Mouse (Mus musculus): ENCODE data around the gene Gm5089. TPM values are rescaled to one million over a fixed set of nuclear protein-coding genes. Genes with fewer than 3 reads are reported as not detected.

The Gm5089 gene
- polyA plus RNA-seq, 1 experiment: not detected

- no peak overlapping the region for H3K4me3 ChIP-seq (ENCODE audit: insufficient read depth, low read depth, low read length)
- H3K4me1 ChIP-seq (ENCODE audit: control insufficient read depth, insufficient read depth, insufficient read length, low read length): no peaks in the 10 kb centered on the region
- H3K27ac ChIP-seq (replicated peaks; ENCODE audit: low read depth, low read length): no peak overlapping the region
Measured at GRCm38 (mm10) chr14:122401886-122402285, 49.0 kb downstream of the Gm5089 start.

GRCm38 (mm10) chr14:122399906-122400305, 51.0 kb downstream of the Gm5089 start:
- H3K4me1 ChIP-seq (ENCODE audit: control insufficient read depth, insufficient read depth, insufficient read length, low read length): no peaks in the 10 kb centered on the region
- H3K4me3 ChIP-seq (ENCODE audit: insufficient read depth, low read depth, low read length): no peak overlapping the region
- no peak overlapping the region for H3K27ac ChIP-seq (replicated peaks; ENCODE audit: low read depth, low read length)

- Histone ChIP-seq H3K27ac (replicated peaks; ENCODE audit: low read depth, low read length) (no peak overlapping the region), H3K4me3 (ENCODE audit: insufficient read depth, low read depth, low read length) (no peak overlapping the region), H3K4me1 (ENCODE audit: control insufficient read depth, insufficient read depth, insufficient read length, low read length) (no peaks in the 10 kb centered on the region)
Measured at GRCm38 (mm10) chr14:122398676-122399075, 52.2 kb downstream of the Gm5089 start.

GRCm38 (mm10) chr14:122393119-122393518, 57.8 kb downstream of the Gm5089 start:
- H3K4me1 ChIP-seq (ENCODE audit: control insufficient read depth, insufficient read depth, insufficient read length, low read length): no peaks in the 10 kb centered on the region
- no peak overlapping the region for H3K4me3 ChIP-seq (ENCODE audit: insufficient read depth, low read depth, low read length)
- H3K27ac ChIP-seq (replicated peaks; ENCODE audit: low read depth, low read length): no peak overlapping the region

- Histone ChIP-seq H3K4me1 (ENCODE audit: control insufficient read depth, insufficient read depth, insufficient read length, low read length) (no peaks in the 10 kb centered on the region), H3K27ac (replicated peaks; ENCODE audit: low read depth, low read length) (no peak overlapping the region), H3K4me3 (ENCODE audit: insufficient read depth, low read depth, low read length) (no peak overlapping the region)
Measured at GRCm38 (mm10) chr14:122390935-122391334, 60.0 kb downstream of the Gm5089 start.

- no peak overlapping the region for H3K27ac ChIP-seq (replicated peaks; ENCODE audit: low read depth, low read length)
- H3K4me1 ChIP-seq (ENCODE audit: control insufficient read depth, insufficient read depth, insufficient read length, low read length): no peaks in the 10 kb centered on the region
- no peak overlapping the region for H3K4me3 ChIP-seq (ENCODE audit: insufficient read depth, low read depth, low read length)
Measured at GRCm38 (mm10) chr14:122389684-122390370, 61.1 kb downstream of the Gm5089 start.

GRCm38 (mm10) chr14:122388431-122389031, 62.4 kb downstream of the Gm5089 start:
- H3K4me3 ChIP-seq (ENCODE audit: insufficient read depth, low read depth, low read length): no peak overlapping the region

GRCm38 (mm10) chr14:122387781-122388180, 63.1 kb downstream of the Gm5089 start:
- H3K27ac ChIP-seq (replicated peaks; ENCODE audit: low read depth, low read length): no peak overlapping the region
- no peaks in the 10 kb centered on the region for H3K4me1 ChIP-seq (ENCODE audit: control insufficient read depth, insufficient read depth, insufficient read length, low read length)
- no peak overlapping the region for H3K4me3 ChIP-seq (ENCODE audit: insufficient read depth, low read depth, low read length)

More at GRCm38 (mm10) chr14:122388431-122389031, 62.4 kb downstream of the Gm5089 start:
- Histone ChIP-seq H3K4me1 (ENCODE audit: control insufficient read depth, insufficient read depth, insufficient read length, low read length) (no peaks in the 10 kb centered on the region), H3K27ac (replicated peaks; ENCODE audit: low read depth, low read length) (no peak overlapping the region)

GRCm38 (mm10) chr14:122386281-122387130, 64.4 kb downstream of the Gm5089 start:
- H3K4me3 ChIP-seq (ENCODE audit: insufficient read depth, low read depth, low read length): no peak overlapping the region
- no peaks in the 10 kb centered on the region for H3K4me1 ChIP-seq (ENCODE audit: control insufficient read depth, insufficient read depth, insufficient read length, low read length)
- no peak overlapping the region for H3K27ac ChIP-seq (replicated peaks; ENCODE audit: low read depth, low read length)

GRCm38 (mm10) chr14:122385758-122386157, 65.2 kb downstream of the Gm5089 start:
- no peak overlapping the region for H3K4me3 ChIP-seq (ENCODE audit: insufficient read depth, low read depth, low read length)
- no peak overlapping the region for H3K27ac ChIP-seq (replicated peaks; ENCODE audit: low read depth, low read length)

GRCm38 (mm10) chr14:122385238-122385534, 65.7 kb downstream of the Gm5089 start:
- Histone ChIP-seq H3K4me1 (ENCODE audit: control insufficient read depth, insufficient read depth, insufficient read length, low read length) (no peaks in the 10 kb centered on the region), H3K4me3 (ENCODE audit: insufficient read depth, low read depth, low read length) (no peak overlapping the region), H3K27ac (replicated peaks; ENCODE audit: low read depth, low read length) (no peak overlapping the region)

More at GRCm38 (mm10) chr14:122385758-122386157, 65.2 kb downstream of the Gm5089 start:
- H3K4me1 ChIP-seq (ENCODE audit: control insufficient read depth, insufficient read depth, insufficient read length, low read length): no peaks in the 10 kb centered on the region

Other genes with a start within 250 kb of the Gm5089 start
- not detected in 2 replicates for gene Zic5, start 14.6 kb upstream of the Gm5089 start, polyA plus RNA-seq (2012; ENCODE audit: insufficient read depth, insufficient read length, missing spikeins)
- gene Zic2, start 24.3 kb upstream of the Gm5089 start, polyA plus RNA-seq (2012; ENCODE audit: insufficient read depth, insufficient read length, missing spikeins): not detected in 2 replicates
- gene Gm10837, start 39.5 kb upstream of the Gm5089 start, polyA plus RNA-seq (2012; ENCODE audit: insufficient read depth, insufficient read length, missing spikeins): not detected in 2 replicates
- 344 and 349 TPM in 2 replicates for gene Pcca, start 83.2 kb upstream of the Gm5089 start, polyA plus RNA-seq (2012; ENCODE audit: insufficient read depth, insufficient read length, missing spikeins)

All from brown adipose tissue, adult 24 weeks (tissue).